Mouse (Mus musculus) embryonic facial prominence, embryonic 11.5 days (tissue): ENCODE measurements around the gene Zfp706. TPM values are rescaled to one million over a fixed set of nuclear protein-coding genes. Genes with fewer than 3 reads are reported as not detected.

ENCODE experiments used
- ATAC-seq: fragments of 200-750 bp; cut with Nextera tagmentation; replicated peaks from 2 replicates; pipeline ENCODE4 v1.8.0; 2017; ENCODE audit warnings: low read depth; ENCODE audit not compliant: insufficient number of reproducible peaks, low FRiP score, low TSS enrichment
- DNase-seq: peaks from one replicate; pipeline ENCODE4 v3.0.0-alpha.2; 2015; ENCODE audit warnings: low spot score
- H3K27ac ChIP-seq: fragments of 300-500 bp; sonication (generic); replicated peaks from 2 replicates; pipeline ENCODE4 v1.5.1; 2014; ENCODE audit warnings: mild to moderate bottlenecking, low read depth, low read length, control low read depth
- H3K27me3 ChIP-seq: fragments of 300-500 bp; sonication (generic); 2 replicates; pipeline ENCODE4 v1.6.1; 2014; ENCODE audit warnings: mild to moderate bottlenecking, low read length, moderate library complexity, mixed read lengths; ENCODE audit not compliant: control insufficient read depth, insufficient read depth
- H3K36me3 ChIP-seq: fragments of 300-500 bp; sonication (generic); replicated peaks from 2 replicates; pipeline ENCODE4 v1.6.1; 2014; ENCODE audit warnings: low read depth, mild to moderate bottlenecking, low read length, moderate library complexity, mixed read lengths; ENCODE audit not compliant: control insufficient read depth, insufficient read depth
- H3K4me1 ChIP-seq: fragments of 300-500 bp; sonication (generic); 2 replicates; pipeline ENCODE4 v1.6.1; 2014; ENCODE audit warnings: low read length, mixed read lengths; ENCODE audit not compliant: control insufficient read depth, insufficient read depth
- H3K4me2 ChIP-seq: fragments of 300-500 bp; sonication (generic); 2 replicates; pipeline ENCODE4 v1.6.1; 2014; ENCODE audit warnings: low read depth, mild to moderate bottlenecking, control low read depth, low read length, moderate library complexity
- H3K4me3 ChIP-seq: fragments of 300-500 bp; sonication (generic); 2 replicates; pipeline ENCODE4 v1.5.1; 2014; ENCODE audit warnings: low read depth, low read length, control low read depth
- H3K9ac ChIP-seq: fragments of 300-500 bp; sonication (generic); replicated peaks from 2 replicates; pipeline ENCODE4 v1.6.1; 2014; ENCODE audit warnings: mild to moderate bottlenecking, control low read depth, low read length
- H3K9me3 ChIP-seq: fragments of 300-500 bp; sonication (generic); replicated peaks from 2 replicates; pipeline ENCODE4 v1.6.1; 2016; ENCODE audit warnings: mild to moderate bottlenecking, low read length, inconsistent platforms, mixed read lengths; ENCODE audit not compliant: control insufficient read depth
- WGBS: fragments of 180-500 bp; shearing (Covaris S2); extraction: QIAGEN DNeasy Blood & Tissue Kit; methylation state at CpG from one replicate; pipeline ENCODE4 v1.1.7; 2014; 5-methylcytosine and 5-hydroxymethylcytosine counted together
- polyA plus RNA-seq: library from polyadenylated mRNA; unstranded; fragments of >200 nt; fragmentation: Nextera tagmentation; extraction: Ambion mirVana; gene quantifications from 2 replicates; pipeline ENCODE4 v1.2.1, GENCODE M21; 2014

Zfp706 gene
- polyA plus RNA-seq = 381 and 407 TPM in 2 replicates

- Histone ChIP-seq H3K4me2 (peak within 1 kb of the TSS; percentile 59), H3K4me3 (peak within 1 kb of the TSS; percentile 99), H3K36me3 (no peaks in the 10 kb centered on the region; the same call in 1 of the 2 replicates), H3K27me3 (no peaks in the 10 kb centered on the region), H3K27ac (peak within 1 kb of the TSS; percentile 87), H3K4me1 (no peaks in the 10 kb centered on the region), H3K9me3 (no peaks in the 10 kb centered on the region), H3K9ac (peak within 1 kb of the TSS; percentile 99)
- DNase-seq (peak; percentile 99), ATAC-seq (peak; percentile 98)
- WGBS = under 1% methylated on average over 60 of the region's 79 CpGs
Observed at GRCm38 (mm10) chr15:37007233-37007958, at the start of gene Zfp706. Gene Zfp706 (minus strand): TSS chr15:37007773.

- Histone ChIP-seq H3K4me1 (no peaks in the 10 kb centered on the region; the same call in 1 of the 2 replicates), H3K9me3 (no peaks in the 10 kb centered on the region), H3K9ac (no peak overlapping the region), H3K4me2 (no peak overlapping the region), H3K4me3 (no peak overlapping the region), H3K36me3 (no peaks in the 10 kb centered on the region), H3K27me3 (no peaks in the 10 kb centered on the region), H3K27ac (no peak overlapping the region)
- 91% methylated on average over 5 of the region's 5 CpGs for WGBS
- no peak for ATAC-seq
- DNase-seq = no peak
Observed at GRCm38 (mm10) chr15:37054582-37054981, 47.0 kb upstream of the Zfp706 start.

GRCm38 (mm10) chr15:37053085-37053762 lies 45.7 kb upstream of the Zfp706 start:
- whole genome bisulfite sequencing = 31% methylated on average over 8 of the region's 8 CpGs
- no peaks in the 10 kb centered on the region for H3K36me3 ChIP-seq
- peak overlapping the region; percentile 11; the same call in 1 of the 2 replicates for H3K4me2 ChIP-seq
- H3K27ac ChIP-seq = peak overlapping the region; percentile 72
- no peaks in the 10 kb centered on the region for H3K27me3 ChIP-seq
- no peak overlapping the region for H3K4me3 ChIP-seq
- ATAC-seq = peak; percentile 91
- no peaks in the 10 kb centered on the region for H3K9me3 ChIP-seq
- peak overlapping the region; percentile 13; the same call in 1 of the 2 replicates for H3K9ac ChIP-seq
- H3K4me1 ChIP-seq = no peaks in the 10 kb centered on the region; the same call in 1 of the 2 replicates
- peak; percentile 96 for DNase-seq

DNA sequence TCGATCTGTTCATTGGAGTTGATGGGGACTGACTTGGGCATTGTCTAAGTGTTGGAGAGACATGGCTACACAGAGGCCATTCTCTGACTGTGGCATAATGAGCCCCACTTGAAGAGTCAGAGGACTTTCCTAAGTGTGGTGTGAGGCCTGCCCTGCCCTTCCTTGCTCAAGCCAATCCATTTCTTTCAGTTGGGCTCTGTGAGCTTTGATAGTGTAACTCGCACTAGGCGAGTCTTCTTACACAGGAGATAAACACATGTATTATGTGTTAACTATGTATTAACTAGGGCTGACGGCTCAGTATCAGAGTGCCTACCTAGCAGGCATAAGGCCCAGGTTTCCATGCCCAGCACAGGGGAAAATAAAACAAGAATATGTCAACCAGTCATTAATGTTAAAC lies 39.8 kb upstream of the Zfp706 start:
- no peak overlapping the region for H3K4me3 ChIP-seq
- ATAC-seq (no peak), DNase-seq (no peak)
- no peaks in the 10 kb centered on the region for H3K9me3 ChIP-seq
- H3K36me3 ChIP-seq = no peaks in the 10 kb centered on the region
- no peak overlapping the region for H3K27ac ChIP-seq
- no peak overlapping the region for H3K4me2 ChIP-seq
- no peaks in the 10 kb centered on the region for H3K4me1 ChIP-seq
- no peaks in the 10 kb centered on the region for H3K27me3 ChIP-seq
- WGBS = 96% methylated on average over 4 of the region's 4 CpGs
- H3K9ac ChIP-seq = no peak overlapping the region

- DNase-seq (no peak), ATAC-seq (no peak)
- Histone ChIP-seq H3K36me3 (no peaks in the 10 kb centered on the region), H3K27ac (no peak overlapping the region), H3K9me3 (no peaks in the 10 kb centered on the region), H3K4me3 (no peak overlapping the region), H3K4me1 (no peaks in the 10 kb centered on the region), H3K4me2 (no peak overlapping the region), H3K9ac (no peak overlapping the region), H3K27me3 (no peaks in the 10 kb centered on the region)
- WGBS = 89% methylated on average over 10 of the region's 10 CpGs
Observed at GRCm38 (mm10) chr15:37046586-37046985, 39.0 kb upstream of the Zfp706 start.

DNA sequence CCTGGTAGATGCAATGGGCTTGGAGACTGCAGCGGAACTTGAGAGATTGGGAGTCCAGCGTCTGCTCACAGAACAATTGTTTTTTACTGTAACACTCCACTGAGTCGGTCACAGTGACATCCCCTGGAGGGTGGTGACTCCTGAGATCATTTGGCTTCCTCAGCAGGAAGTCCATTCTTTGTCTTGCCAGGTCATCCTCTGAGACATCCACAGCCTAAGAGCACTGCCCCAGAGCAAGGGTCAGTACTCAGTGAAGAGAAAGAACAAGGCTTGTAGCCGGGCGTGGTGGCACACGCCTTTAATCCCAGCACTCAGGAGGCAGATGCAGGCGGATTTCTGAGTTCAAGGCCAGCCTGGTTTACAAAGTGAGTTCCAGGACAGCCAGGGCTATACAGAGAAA lies 38.6 kb upstream of the Zfp706 start:
- ATAC-seq = no peak
- H3K27me3 ChIP-seq = no peaks in the 10 kb centered on the region
- 74% methylated on average over 7 of the region's 7 CpGs for WGBS

DNA sequence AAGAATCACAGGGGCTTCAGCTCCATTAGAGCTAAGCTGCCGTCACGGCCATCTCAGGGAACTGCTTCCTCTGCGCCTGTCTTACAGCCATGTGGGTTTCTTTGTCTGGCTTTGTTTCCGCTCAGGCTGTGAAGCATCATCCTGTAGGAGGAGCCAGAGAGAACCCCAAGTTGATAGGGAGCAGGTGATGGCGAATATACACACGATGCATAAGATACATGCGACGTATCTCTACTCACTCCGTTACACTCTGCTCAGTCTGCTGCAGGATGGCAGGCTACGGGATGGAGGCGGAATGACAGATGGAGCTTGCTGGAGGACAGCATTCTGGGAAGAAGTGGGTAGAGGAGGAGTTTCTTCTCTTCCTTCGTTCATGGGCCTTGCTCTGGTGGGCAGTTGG lies 37.9 kb upstream of the Zfp706 start:
- Histone ChIP-seq H3K4me3 (no peak overlapping the region), H3K27me3 (no peaks in the 10 kb centered on the region), H3K27ac (no peak overlapping the region), H3K9ac (no peak overlapping the region; the same call in 1 of the 2 replicates), H3K4me2 (no peak overlapping the region), H3K36me3 (no peaks in the 10 kb centered on the region), H3K4me1 (no peaks in the 10 kb centered on the region), H3K9me3 (no peaks in the 10 kb centered on the region)
- DNase-seq = peak; percentile 47
- WGBS = 82% methylated on average over 12 of the region's 12 CpGs
- no peak for ATAC-seq

More for the DNA sequence above, 38.6 kb upstream of the Zfp706 start:
- Histone ChIP-seq H3K4me3 (no peak overlapping the region), H3K36me3 (no peaks in the 10 kb centered on the region), H3K4me2 (no peak overlapping the region), H3K4me1 (no peaks in the 10 kb centered on the region), H3K27ac (no peak overlapping the region), H3K9me3 (no peaks in the 10 kb centered on the region), H3K9ac (no peak overlapping the region)
- DNase-seq = no peak

GRCm38 (mm10) chr15:37042559-37042958 lies 35.0 kb upstream of the Zfp706 start:
- Histone ChIP-seq H3K4me3 (no peak overlapping the region), H3K27me3 (no peaks in the 10 kb centered on the region), H3K4me1 (no peaks in the 10 kb centered on the region), H3K9ac (no peak overlapping the region), H3K27ac (no peak overlapping the region), H3K36me3 (no peaks in the 10 kb centered on the region), H3K4me2 (no peak overlapping the region), H3K9me3 (no peaks in the 10 kb centered on the region)
- WGBS = 35% methylated on average over 5 of the region's 5 CpGs
- DNase-seq (no peak), ATAC-seq (no peak)
